ENCODE assay signal across 23 mouse cellular contexts in the genomic region with DNA sequence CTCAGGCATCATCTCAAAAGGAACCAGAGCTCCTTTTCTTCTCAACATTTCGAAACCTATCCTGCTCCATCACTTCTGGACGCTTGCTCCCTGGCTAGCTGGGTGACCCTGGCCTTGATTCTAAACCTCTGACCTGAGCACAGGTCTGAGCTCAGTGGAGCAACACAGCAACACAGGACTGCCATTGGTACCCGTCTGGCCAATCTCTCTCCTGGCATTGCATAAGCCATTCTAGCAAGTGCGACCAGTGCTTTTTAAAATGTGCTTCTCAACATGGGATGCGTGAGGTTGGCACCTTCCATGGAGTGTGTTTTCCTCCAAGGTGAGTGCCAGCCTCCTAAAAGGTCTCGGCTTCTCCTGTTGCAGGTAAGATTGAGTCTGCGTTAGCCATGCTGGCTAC. TPM values are rescaled to one million over a fixed set of nuclear protein-coding genes. Genes with fewer than 3 reads are reported as not detected.
DNase-seq lines count a peak whose midpoint lies in the region; ATAC-seq and TF ChIP-seq lines count a peak whose summit lies in the region.
"Had no signal": no experiment of that assay in that cellular context is flagged by ENCODE, and none has a peak within 500 bp of the region (broad histone marks: within the 10 kb centered on the region; RNA-seq: fewer than 3 reads in every experiment).

No protein-coding gene starts in this region.

- no peak overlapping the region for H3K4me2 ChIP-seq in forebrain, embryonic 11.5 days (ENCODE audit: low read depth, low read length, severe bottlenecking)
- no peak overlapping the region for H3K4me2 ChIP-seq in forebrain, embryonic 16.5 days (ENCODE audit: low read length)
- no peak overlapping the region for H3K4me2 ChIP-seq in kidney, embryonic 15.5 days
- H3K4me2 ChIP-seq in stomach, postnatal 0 days (replicated peaks; ENCODE audit: low read depth) = no peak overlapping the region
- H3K4me2 ChIP-seq: embryonic facial prominence, embryonic 12.5 days; forebrain, embryonic 12.5 days had no signal

- no peak for ATAC-seq in forebrain, embryonic 11.5 days (replicated peaks; ENCODE audit: low FRiP score)
- no peak for ATAC-seq in forebrain, embryonic 16.5 days
- no peak for ATAC-seq in kidney, embryonic 15.5 days (replicated peaks; ENCODE audit: low FRiP score)
- ATAC-seq in stomach, postnatal 0 days (ENCODE audit: low FRiP score, low TSS enrichment) = no peak
- ATAC-seq: activated CD4-positive, CD25-positive, alpha-beta regulatory T cell, adult 4 months; CD4-positive, CD25-positive, alpha-beta regulatory T cell, adult 4 months; forebrain, embryonic 14.5 days; forebrain, postnatal 0 days; Patski had no signal

- TF ChIP-seq EP300 in stomach, postnatal 0 days (optimal IDR thresholded peaks at IDR 0.05) = no peak

- H3K36me3 ChIP-seq in forebrain, embryonic 11.5 days (ENCODE audit: control insufficient read depth, insufficient read depth, low read length) = no peaks in the 10 kb centered on the region
- no peaks in the 10 kb centered on the region for H3K36me3 ChIP-seq in forebrain, embryonic 16.5 days (ENCODE audit: control insufficient read depth, insufficient read depth)
- no peaks in the 10 kb centered on the region for H3K36me3 ChIP-seq in kidney, embryonic 15.5 days
- H3K36me3 ChIP-seq in stomach, postnatal 0 days (ENCODE audit: control insufficient read depth, insufficient read depth, low read length) = no peaks in the 10 kb centered on the region
- H3K36me3 ChIP-seq: embryonic facial prominence, embryonic 10.5 days; embryonic facial prominence, embryonic 12.5 days; forebrain, embryonic 12.5 days; G1E had no signal

- H3K9ac ChIP-seq in forebrain, embryonic 11.5 days (ENCODE audit: low read length) = no peak overlapping the region
- no peak overlapping the region for H3K9ac ChIP-seq in forebrain, embryonic 16.5 days (replicated peaks; ENCODE audit: low read depth, low read length)
- no peak overlapping the region for H3K9ac ChIP-seq in kidney, embryonic 15.5 days
- no peak overlapping the region for H3K9ac ChIP-seq in stomach, postnatal 0 days (ENCODE audit: low read length)
- H3K9ac ChIP-seq: embryonic facial prominence, embryonic 12.5 days; forebrain, embryonic 12.5 days; forebrain, postnatal 0 days had no signal

- DNase-seq in forebrain, embryonic 11.5 days (ENCODE audit: low spot score) = peak; percentile 46
- no peak for DNase-seq in kidney, adult 9 months
- DNase-seq in stomach, postnatal 0 days (ENCODE audit: low spot score) = peak; percentile 47
- DNase-seq: adrenal gland, adult 8-10 months; adrenal gland, postnatal 14 days; adrenal gland, postnatal 36 days; B cell, adult 2 months; cerebellum, adult 11-12 months; cerebellum, adult 2 months; cerebellum, adult 9-10 months; cerebellum, postnatal 25 days; forebrain, postnatal 0 days had no signal

- H3K9me3 ChIP-seq in forebrain, embryonic 11.5 days (ENCODE audit: control insufficient read depth, low read length) = no peaks in the 10 kb centered on the region
- no peaks in the 10 kb centered on the region for H3K9me3 ChIP-seq in forebrain, embryonic 16.5 days (ENCODE audit: control insufficient read depth, low read length)
- no peaks in the 10 kb centered on the region for H3K9me3 ChIP-seq in kidney, embryonic 15.5 days (replicated peaks)
- no peaks in the 10 kb centered on the region for H3K9me3 ChIP-seq in stomach, postnatal 0 days (ENCODE audit: control insufficient read depth, low read length)
- H3K9me3 ChIP-seq: embryonic facial prominence, embryonic 10.5 days; embryonic facial prominence, embryonic 12.5 days; forebrain, embryonic 12.5 days; G1E had no signal

- no peak for TF ChIP-seq CTCF in stomach, postnatal 0 days (IDR thresholded peaks at IDR 0.05; ENCODE audit: low read depth)

- no peak overlapping the region for H3K27ac ChIP-seq in forebrain, embryonic 11.5 days (ENCODE audit: low read depth, low read length)
- H3K27ac ChIP-seq in forebrain, embryonic 16.5 days (ENCODE audit: low read length) = no peak overlapping the region
- 0 out of 2 replicates have a peak overlapping the region, but pooled peaks have one; percentile 91 for H3K27ac ChIP-seq in kidney, embryonic 15.5 days
- no peak overlapping the region for H3K27ac ChIP-seq in stomach, postnatal 0 days (replicated peaks)
- H3K27ac ChIP-seq: embryonic facial prominence, embryonic 10.5 days; embryonic facial prominence, embryonic 12.5 days; forebrain, embryonic 12.5 days had no signal

- no peaks in the 10 kb centered on the region for H3K27me3 ChIP-seq in forebrain, embryonic 11.5 days (ENCODE audit: control insufficient read depth, insufficient read depth, low read length)
- no peaks in the 10 kb centered on the region for H3K27me3 ChIP-seq in forebrain, embryonic 16.5 days (replicated peaks; ENCODE audit: control insufficient read depth, insufficient read depth, low read length)
- H3K27me3 ChIP-seq in kidney, embryonic 15.5 days = no peaks in the 10 kb centered on the region
- no peaks in the 10 kb centered on the region for H3K27me3 ChIP-seq in stomach, postnatal 0 days (ENCODE audit: control insufficient read depth, insufficient read depth, low read length)
- H3K27me3 ChIP-seq: CH12.LX; embryonic facial prominence, embryonic 12.5 days; forebrain, embryonic 12.5 days; Patski had no signal

- no peaks in the 10 kb centered on the region for H3K4me1 ChIP-seq in forebrain, embryonic 11.5 days (replicated peaks; ENCODE audit: control insufficient read depth, insufficient read depth, low read length)
- H3K4me1 ChIP-seq in forebrain, embryonic 16.5 days (replicated peaks; ENCODE audit: control insufficient read depth, insufficient read depth, low read length) = no peaks in the 10 kb centered on the region
- H3K4me1 ChIP-seq in kidney, embryonic 15.5 days = peaks cover 27% of the 10 kb centered on the region
- no peaks in the 10 kb centered on the region for H3K4me1 ChIP-seq in stomach, postnatal 0 days (replicated peaks; ENCODE audit: control insufficient read depth, insufficient read depth)
- H3K4me1 ChIP-seq: forebrain, embryonic 12.5 days had no signal

- no peak overlapping the region for H3K4me3 ChIP-seq in forebrain, embryonic 11.5 days (ENCODE audit: low read depth, low read length)
- H3K4me3 ChIP-seq in forebrain, embryonic 16.5 days (replicated peaks; ENCODE audit: low read length) = no peak overlapping the region
- no peak overlapping the region for H3K4me3 ChIP-seq in kidney, embryonic 15.5 days (replicated peaks)
- no peak overlapping the region for H3K4me3 ChIP-seq in stomach, postnatal 0 days (ENCODE audit: low read depth, low read length)
- H3K4me3 ChIP-seq: embryonic facial prominence, embryonic 10.5 days; embryonic facial prominence, embryonic 12.5 days; forebrain, embryonic 12.5 days had no signal

- whole genome bisulfite sequencing in forebrain, embryonic 11.5 days = 88% methylated on average over 7 of the region's 7 CpGs
- 90% methylated on average over 7 of the region's 7 CpGs for WGBS in forebrain, embryonic 16.5 days
- WGBS in kidney, embryonic 15.5 days = 86% methylated on average over 7 of the region's 7 CpGs
- 76% methylated on average over 7 of the region's 7 CpGs for WGBS in stomach, postnatal 0 days

RNA-seq across cellular contexts. Expression of gene 9130230L23Rik, which starts 5.0 kb away (rescaled TPM):
- polyA plus RNA-seq in forebrain, embryonic 11.5 days (2014; fragmentation: Nextera tagmentation; extraction: Ambion mirVana) = 0.21 and 0.32 TPM in 2 replicates
- polyA plus RNA-seq in forebrain, embryonic 16.5 days (2015; fragmentation: Nextera tagmentation; extraction: Ambion mirVana) = not detected in 2 replicates
- polyA plus RNA-seq in kidney, embryonic 15.5 days (2015; fragmentation: Nextera tagmentation; extraction: Ambion mirVana) = 0.42 and 0.65 TPM in 2 replicates
- 4.7 and 4.8 TPM in 2 replicates for polyA plus RNA-seq in stomach, postnatal 0 days (2015; fragmentation: Nextera tagmentation; extraction: Ambion mirVana)
- polyA plus RNA-seq: CD4-positive, CD25-positive, alpha-beta regulatory T cell, adult 4 months; cerebellum, adult 2 months; embryonic facial prominence, embryonic 10.5 days; embryonic facial prominence, embryonic 12.5 days; forebrain, embryonic 14.5 days; forebrain, postnatal 0 days; G1E; Patski had no signal
